Mouse (Mus musculus): ENCODE data around the gene Rad1. TPM values are rescaled to one million over a fixed set of nuclear protein-coding genes. Genes with fewer than 3 reads are reported as not detected.
A peak's percentile ranks its signal among the peaks of the same experiment; 100 is the strongest.
"Not testable (repeated sequence)": the region's sequence is repeated elsewhere in the genome, so short reads cannot be mapped to it uniquely, and the experiment has no call there.

Rad1 gene
- 10 to 100 TPM; 11.6 to 21.9 (median 13.7) TPM for total RNA-seq (2022)

GRCm38 (mm10) chr15:10485484-10486364 is at the start of gene Rad1, which contains the start of gene Brix1:
Gene Rad1 (plus strand): TSS chr15:10486018.
Gene Brix1 (minus strand): TSS chr15:10485947.
- peak; percentile 89 to 95 for DNase-seq (ENCODE audit: low spot score in 2 of 2)

GRCm38 (mm10) chr15:10436893-10437292 is 48.9 kb upstream of the Rad1 start:
- DNase-seq (ENCODE audit: low spot score in 2 of 2): no peak

GRCm38 (mm10) chr15:10439963-10440362 is 45.9 kb upstream of the Rad1 start:
- no peak for DNase-seq (ENCODE audit: low spot score in 2 of 2)

DNA sequence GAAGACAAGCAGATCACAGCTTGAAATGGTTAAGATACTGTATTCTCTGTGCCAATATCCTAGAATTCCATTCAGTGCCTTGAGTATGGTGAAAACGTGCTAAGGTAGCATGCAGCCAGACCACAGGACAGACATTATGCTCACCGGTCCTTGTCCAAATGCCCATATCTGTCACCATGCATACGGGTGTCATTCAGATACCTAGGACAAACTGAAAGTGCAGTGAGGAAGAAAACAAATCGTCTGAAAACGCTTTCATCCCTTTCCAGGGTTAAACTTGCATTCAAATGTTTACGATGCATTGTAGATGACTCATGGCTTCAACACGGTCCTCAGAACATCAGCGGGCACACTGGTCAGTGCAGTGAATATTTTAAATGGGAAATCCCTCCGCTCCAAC is 44.3 kb upstream of the Rad1 start:
- no peak for DNase-seq (ENCODE audit: low spot score in 2 of 2)

DNA sequence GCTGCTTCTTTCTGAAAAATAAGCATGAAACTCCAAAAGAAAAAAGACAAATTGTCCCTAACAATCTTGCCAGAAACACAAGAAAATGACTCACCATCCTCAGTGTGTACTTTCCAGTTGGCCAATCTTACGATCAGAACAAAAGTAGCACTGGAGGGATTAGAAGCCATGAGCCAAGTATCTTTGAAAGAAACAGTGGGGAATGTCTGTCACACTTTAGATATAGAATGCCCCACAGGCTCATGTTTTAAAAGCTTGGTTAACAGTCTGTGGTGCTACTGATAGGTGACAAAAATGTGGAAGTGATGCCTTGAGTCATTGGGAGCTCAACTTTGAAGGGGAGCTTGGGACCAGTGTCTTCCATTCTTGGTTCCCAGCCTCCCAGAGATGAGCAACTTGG is 43.5 kb upstream of the Rad1 start:
- DNase-seq (ENCODE audit: low spot score in 2 of 2): no peak

- no peak for DNase-seq (ENCODE audit: low spot score in 2 of 2)
These were observed 38.7 kb upstream of the Rad1 start for GRCm38 (mm10) chr15:10447102-10447501.

- DNase-seq (ENCODE audit: low spot score in 2 of 2): no peak
These were observed 24.8 kb upstream of the Rad1 start for GRCm38 (mm10) chr15:10460986-10461385.

GRCm38 (mm10) chr15:10463555-10463954 is 22.3 kb upstream of the Rad1 start:
- DNase-seq (ENCODE audit: low spot score in 2 of 2): no peak

DNA sequence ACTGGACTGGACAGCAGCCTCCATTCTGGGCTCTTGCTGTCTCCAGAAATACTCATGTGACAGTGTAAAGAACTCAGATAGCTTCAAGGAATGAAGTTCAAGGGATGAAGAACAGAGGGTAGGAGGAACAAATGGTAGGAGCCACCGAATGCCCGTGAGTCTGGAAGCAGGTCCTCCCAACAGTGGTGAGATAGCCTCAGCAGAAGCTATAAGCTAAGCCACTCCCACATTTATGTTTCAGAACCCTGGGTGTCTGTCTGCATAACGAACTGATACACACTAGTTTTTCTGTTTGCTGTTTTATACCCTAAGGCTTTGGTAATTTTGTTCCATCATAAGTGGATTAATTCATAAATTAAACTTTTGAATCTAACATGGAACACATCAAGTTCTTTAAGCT is 21.1 kb upstream of the Rad1 start:
- DNase-seq (ENCODE audit: low spot score in 2 of 2): no peak

GRCm38 (mm10) chr15:10468761-10469160 is 17.1 kb upstream of the Rad1 start:
- no peak for DNase-seq (ENCODE audit: low spot score in 2 of 2)

- DNase-seq (ENCODE audit: low spot score in 2 of 2): peak in 1 of 2 experiments; percentile 19
These were observed 16.1 kb upstream of the Rad1 start for GRCm38 (mm10) chr15:10469641-10470150.

DNA sequence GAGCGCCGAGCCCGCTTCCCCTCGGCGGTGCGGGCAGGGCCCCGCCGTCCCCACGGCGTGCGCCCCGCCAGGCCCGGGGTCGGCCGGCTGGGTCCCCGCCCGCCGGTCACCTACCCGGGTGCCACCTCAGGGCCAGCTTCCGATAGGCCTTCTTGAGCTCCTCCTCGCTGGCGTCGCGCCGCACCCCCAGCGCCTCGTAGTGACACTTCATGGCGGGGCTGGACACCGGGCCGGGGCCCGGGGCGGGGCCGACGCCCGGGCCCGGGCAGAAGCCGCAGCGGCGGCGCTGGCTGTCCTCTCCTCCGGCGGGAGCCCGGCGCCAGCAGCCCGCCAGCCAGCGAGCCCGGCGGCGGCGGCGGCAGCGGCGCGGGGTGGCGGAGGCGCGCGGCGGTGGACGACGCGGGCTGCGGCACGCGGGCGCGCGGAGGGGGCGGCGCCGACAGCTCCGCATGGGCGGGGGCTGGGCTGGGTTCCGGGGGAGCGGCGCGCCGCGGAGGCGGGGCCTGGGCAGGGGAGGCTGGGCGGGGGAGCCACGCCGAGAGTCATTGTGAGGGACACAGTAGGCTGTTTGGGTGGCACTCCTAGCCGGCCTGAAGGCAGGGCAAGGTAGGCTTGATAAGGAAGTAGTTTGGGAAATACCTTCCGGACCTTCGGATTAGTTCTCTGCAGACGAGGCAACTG is 15.5 kb upstream of the Rad1 start, which contains the start of gene Dnajc21:
Gene Dnajc21 (minus strand): TSS at position 366 of the 681 bp plus-strand sequence.
- peak; percentile 52 to 71 for DNase-seq (ENCODE audit: low spot score in 2 of 2)

- no peak for DNase-seq (ENCODE audit: low spot score in 2 of 2)
These were observed 14.9 kb upstream of the Rad1 start for GRCm38 (mm10) chr15:10470941-10471340.

GRCm38 (mm10) chr15:10486365-10486839 is 584 bp downstream of the Rad1 start:
- no peak for DNase-seq (ENCODE audit: low spot score in 2 of 2)

- no peak for DNase-seq (ENCODE audit: low spot score in 2 of 2)
These were observed 1.4 kb downstream of the Rad1 start for GRCm38 (mm10) chr15:10487246-10487645.

- DNase-seq (ENCODE audit: low spot score in 2 of 2): peak in 1 of 2 experiments; percentile 22
These were observed 4.3 kb downstream of the Rad1 start for GRCm38 (mm10) chr15:10490101-10490500.

DNA sequence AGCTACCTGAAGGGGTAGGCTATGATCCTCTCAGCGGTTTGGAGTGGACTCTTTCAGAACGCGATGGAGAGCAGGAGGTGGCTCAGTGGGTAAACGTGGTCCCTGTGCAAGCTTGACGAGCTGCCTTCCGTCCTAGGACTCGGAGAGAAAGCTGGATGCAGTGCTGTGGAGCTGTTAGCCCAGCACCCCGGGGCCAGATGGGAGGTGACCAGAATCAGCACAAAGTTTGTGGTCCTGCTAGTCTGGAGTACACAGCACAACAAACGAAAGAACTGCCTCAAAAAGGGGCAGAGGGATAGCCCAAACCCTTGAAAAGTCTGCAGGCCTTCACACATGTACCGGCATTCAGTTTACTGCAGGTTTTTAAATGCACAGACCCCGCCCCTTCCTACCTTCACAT is 10.1 kb downstream of the Rad1 start:
- no peak for DNase-seq (ENCODE audit: low spot score in 2 of 2)

DNA sequence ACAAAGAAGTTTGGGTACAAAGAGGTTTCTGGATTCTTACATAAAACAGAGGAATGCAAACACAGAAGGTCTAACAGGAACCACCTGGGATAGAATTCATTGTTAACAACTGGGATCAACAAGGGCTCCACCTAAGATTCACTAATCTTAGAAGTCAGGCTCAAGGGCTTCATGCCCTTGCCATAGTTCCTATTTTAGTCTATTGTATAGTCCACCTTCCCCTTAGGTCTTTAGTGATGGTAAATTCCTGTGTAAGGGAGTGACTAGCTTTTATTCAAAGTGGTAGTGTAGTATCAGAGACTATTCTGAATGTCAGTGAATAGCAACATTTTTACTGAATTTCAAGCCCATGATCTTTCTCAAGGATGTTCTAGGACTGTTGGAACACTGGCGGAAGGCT is 10.9 kb downstream of the Rad1 start:
- DNase-seq (ENCODE audit: low spot score in 2 of 2): not testable (repeated sequence)

DNA sequence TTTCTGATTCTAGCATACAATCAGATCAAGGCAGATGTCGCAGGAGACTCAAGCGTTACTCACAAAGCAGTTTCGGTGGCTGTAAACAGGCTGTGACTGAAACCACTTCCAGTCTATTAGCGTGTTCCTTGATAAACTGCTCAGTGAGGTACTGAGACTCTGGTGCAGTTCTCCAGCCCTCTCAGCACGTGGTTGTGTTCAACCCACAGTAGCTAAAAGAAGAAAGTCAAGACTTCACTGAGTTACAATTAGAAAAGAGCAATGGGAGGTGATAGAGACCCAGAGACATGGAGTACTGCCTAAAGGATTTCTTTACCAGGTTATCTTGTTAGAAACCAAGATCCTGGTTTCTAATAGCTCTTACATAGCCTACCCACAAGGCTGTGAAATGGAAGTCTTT is 13.8 kb downstream of the Rad1 start:
- no peak for DNase-seq (ENCODE audit: low spot score in 2 of 2)

DNA sequence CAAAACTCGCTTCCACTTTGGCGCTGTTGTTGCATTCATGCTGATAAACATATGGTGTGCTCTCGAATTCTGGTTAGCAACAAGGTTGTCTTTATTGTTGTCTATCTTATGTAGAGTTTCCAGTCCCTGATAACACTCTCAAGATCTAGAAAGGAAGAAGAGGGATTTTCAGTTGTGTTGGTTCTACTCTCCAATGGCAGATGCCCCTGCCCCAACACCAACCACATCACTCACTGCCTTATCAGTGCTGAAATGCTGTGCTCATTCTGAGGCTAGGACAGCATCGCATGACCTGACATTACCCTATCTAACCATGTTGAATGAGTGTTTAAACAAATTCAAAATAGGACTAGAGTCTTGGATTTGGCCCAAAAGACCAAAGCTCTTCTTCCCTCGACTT is 14.2 kb downstream of the Rad1 start:
- DNase-seq (ENCODE audit: low spot score in 2 of 2): no peak

- peak in 1 of 2 experiments; percentile 23 for DNase-seq (ENCODE audit: low spot score in 2 of 2)
These were observed 15.3 kb downstream of the Rad1 start for GRCm38 (mm10) chr15:10500838-10501719.

All from left cerebral cortex, adult 8-10 months (tissue).